Mouse (Mus musculus) neural tube, embryonic 15.5 days (tissue): ENCODE measurements around the gene Tstd2. TPM values are rescaled to one million over a fixed set of nuclear protein-coding genes. Genes with fewer than 3 reads are reported as not detected.

Experiments
- ATAC-seq: fragments of 200-750 bp; cut with Nextera tagmentation; 2 replicates; pipeline ENCODE4 v1.8.0; 2017; ENCODE audit warnings: mild to moderate bottlenecking, moderate TSS enrichment, moderate library complexity; ENCODE audit not compliant: low FRiP score
- H3K27ac ChIP-seq: fragments of 300-500 bp; sonication (generic); replicated peaks from 2 replicates; pipeline ENCODE4 v1.5.1; 2015; ENCODE audit warnings: mild to moderate bottlenecking, inconsistent platforms
- H3K27me3 ChIP-seq: fragments of 300-500 bp; sonication (generic); replicated peaks from 2 replicates; pipeline ENCODE4 v1.6.1; 2015; ENCODE audit warnings: inconsistent platforms
- H3K36me3 ChIP-seq: fragments of 300-500 bp; sonication (generic); 2 replicates; pipeline ENCODE4 v1.6.1; 2015; ENCODE audit warnings: inconsistent platforms
- H3K4me1 ChIP-seq: fragments of 300-500 bp; sonication (generic); 2 replicates; pipeline ENCODE4 v1.6.1; 2015; ENCODE audit warnings: inconsistent platforms
- H3K4me2 ChIP-seq: fragments of 300-500 bp; sonication (generic); 2 replicates; pipeline ENCODE4 v1.6.1; 2015; ENCODE audit warnings: inconsistent platforms, mild to moderate bottlenecking, moderate library complexity
- H3K4me3 ChIP-seq: fragments of 300-500 bp; sonication (generic); replicated peaks from 2 replicates; pipeline ENCODE4 v1.5.1; 2015; ENCODE audit warnings: mild to moderate bottlenecking, inconsistent platforms
- H3K9ac ChIP-seq: fragments of 300-500 bp; sonication (generic); replicated peaks from 2 replicates; pipeline ENCODE4 v1.6.1; 2015; ENCODE audit warnings: mild to moderate bottlenecking, inconsistent platforms
- H3K9me3 ChIP-seq: fragments of 300-500 bp; sonication (generic); replicated peaks from 2 replicates; pipeline ENCODE4 v1.6.1; 2016; ENCODE audit warnings: inconsistent platforms
- WGBS: fragments of 180-500 bp; shearing (Covaris S2); methylation state at CpG from one replicate; pipeline ENCODE4 v1.1.7; 2015; ENCODE audit warnings: mixed read lengths; 5-methylcytosine and 5-hydroxymethylcytosine counted together
- polyA plus RNA-seq: library from polyadenylated mRNA; unstranded; fragments of >200 nt; fragmentation: Nextera tagmentation; extraction: Ambion mirVana; gene quantifications from 2 replicates; pipeline ENCODE4 v1.2.1, GENCODE M21; 2015

The Tstd2 gene
- polyA plus RNA-seq, 1 experiment from 2014 or later: 27.9 TPM

DNA sequence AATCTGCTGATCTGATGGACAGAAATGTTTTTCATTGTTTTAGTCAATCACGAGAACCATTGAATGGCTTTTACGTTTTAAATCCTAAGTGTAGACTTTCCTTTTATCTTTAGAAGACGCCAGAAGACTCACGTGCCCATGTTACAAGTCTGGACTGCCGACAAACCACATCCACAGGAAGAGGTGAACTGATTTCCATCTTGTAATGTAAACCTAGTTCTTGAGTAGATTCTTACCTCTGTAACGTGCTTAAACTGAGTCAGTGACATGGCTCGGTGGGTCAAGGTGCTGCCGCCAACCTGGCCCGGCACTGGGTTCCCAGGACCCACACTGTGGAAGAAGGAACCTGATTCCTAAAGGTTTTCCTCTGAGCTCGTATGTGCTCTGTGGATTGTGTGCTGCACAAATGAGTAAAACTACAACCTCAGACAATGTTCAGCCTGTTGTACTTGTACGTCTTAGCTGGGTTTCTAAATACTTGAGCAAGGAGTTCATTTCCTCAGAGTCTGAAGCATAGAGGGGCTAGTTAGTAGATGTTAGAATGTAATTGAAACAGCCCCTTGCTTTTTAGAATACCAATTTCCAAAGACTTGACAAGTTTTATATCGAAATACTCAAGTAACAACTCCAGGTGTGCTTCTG, 13.5 kb upstream of the Tstd2 start:
- H3K4me3 ChIP-seq: no peak overlapping the region
- H3K36me3 ChIP-seq: peaks cover 76% of the 10 kb centered on the region
- H3K4me2 ChIP-seq: no peak overlapping the region
- ATAC-seq: no peak
- WGBS: 97% methylated on average over 12 of the region's 12 CpGs
- no peaks in the 10 kb centered on the region for H3K4me1 ChIP-seq
- no peaks in the 10 kb centered on the region for H3K27me3 ChIP-seq
- H3K9me3 ChIP-seq: no peaks in the 10 kb centered on the region
- no peak overlapping the region for H3K9ac ChIP-seq
- H3K27ac ChIP-seq: no peak overlapping the region

DNA sequence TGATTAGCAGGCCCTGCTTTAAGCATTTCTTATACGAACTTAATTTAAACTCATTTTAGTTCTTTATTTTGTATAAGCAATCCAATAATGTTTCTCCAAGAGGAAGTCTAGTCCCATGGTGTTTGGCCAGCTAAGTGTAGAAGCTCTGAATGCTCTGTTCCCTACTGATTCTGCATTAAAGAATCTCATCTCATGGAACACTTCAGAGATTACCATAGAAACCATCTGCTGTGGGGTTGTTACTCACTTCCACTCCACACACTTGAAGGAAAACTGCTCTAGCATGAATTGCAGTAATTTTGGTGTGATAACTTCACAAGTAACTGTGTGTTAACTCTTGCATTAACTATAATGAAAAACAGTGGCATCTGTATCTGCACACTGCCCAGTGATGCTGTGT, 8.4 kb upstream of the Tstd2 start:
- peaks cover 39% of the 10 kb centered on the region for H3K36me3 ChIP-seq

DNA sequence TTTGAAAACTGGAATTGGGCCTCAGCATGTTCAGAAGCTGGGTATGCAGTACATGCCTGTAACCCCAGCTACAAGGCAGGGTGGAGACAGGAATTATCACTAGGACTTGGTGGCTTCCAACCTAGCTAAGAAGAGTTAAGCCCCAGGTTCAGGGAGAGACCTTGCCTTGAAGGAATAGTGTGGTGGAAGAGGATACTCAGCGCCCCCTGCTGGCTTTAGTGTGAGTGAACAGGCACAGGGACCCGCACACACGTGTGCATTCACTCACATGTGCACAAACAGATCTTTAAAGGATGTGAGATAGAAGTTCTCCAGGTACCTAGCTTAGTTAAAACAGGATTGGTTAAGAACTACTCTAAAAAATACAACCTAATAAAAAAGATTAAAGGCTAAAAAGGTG, 5.8 kb upstream of the Tstd2 start:
- Histone ChIP-seq H3K27me3 (no peaks in the 10 kb centered on the region), H3K36me3 (peaks cover 22% of the 10 kb centered on the region; the same call in 1 of the 2 replicates), H3K4me2 (no peak overlapping the region), H3K27ac (no peak overlapping the region), H3K4me3 (no peak overlapping the region), H3K4me1 (peaks cover 17% of the 10 kb centered on the region), H3K9me3 (no peaks in the 10 kb centered on the region), H3K9ac (no peak overlapping the region)
- ATAC-seq: no peak
- 75% methylated on average over 3 of the region's 3 CpGs for WGBS

More for the DNA sequence above, 8.4 kb upstream of the Tstd2 start:
- no peaks in the 10 kb centered on the region for H3K9me3 ChIP-seq
- H3K27me3 ChIP-seq: no peaks in the 10 kb centered on the region
- no peak for ATAC-seq
- H3K4me1 ChIP-seq: no peaks in the 10 kb centered on the region; the same call in 1 of the 2 replicates
- no peak overlapping the region for H3K9ac ChIP-seq
- no peak overlapping the region for H3K4me3 ChIP-seq
- WGBS: 97% methylated on average over 1 of the region's 1 CpGs
- no peak overlapping the region for H3K27ac ChIP-seq
- H3K4me2 ChIP-seq: no peak overlapping the region

DNA sequence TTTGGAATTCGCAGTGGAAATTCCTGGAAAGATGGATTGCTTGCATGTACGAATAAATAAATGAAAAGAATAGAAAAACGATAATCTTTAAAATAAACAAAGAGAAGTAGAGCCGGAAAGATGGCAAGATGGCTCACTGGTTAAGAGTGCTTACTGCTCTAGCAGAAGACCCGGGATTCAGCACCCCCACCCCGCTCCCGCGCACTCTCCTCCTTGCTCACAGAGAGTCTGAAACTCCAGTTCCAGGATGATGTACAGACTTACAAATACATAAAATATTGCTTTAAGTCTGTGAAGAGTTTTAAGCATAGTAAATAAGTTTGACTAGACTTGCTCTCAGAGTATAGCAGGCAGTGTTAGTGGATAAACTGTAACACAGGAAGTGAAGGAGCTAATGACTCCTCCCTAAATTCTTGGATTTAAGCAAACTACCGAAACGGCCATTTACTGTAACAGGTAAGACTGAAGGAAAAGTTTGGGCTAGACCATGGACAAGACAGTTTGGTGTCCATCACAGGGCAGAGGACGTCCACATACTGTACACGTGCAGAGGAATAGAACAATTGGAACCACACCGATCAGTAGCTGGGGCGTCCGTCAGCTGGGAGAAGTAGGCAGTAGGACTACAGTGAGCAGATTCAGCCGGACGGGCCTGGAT, 736 bp downstream of the Tstd2 start:
- peaks cover 39% of the 10 kb centered on the region for H3K4me1 ChIP-seq
- H3K4me2 ChIP-seq: peak overlapping the region; percentile 78
- ATAC-seq: peak; percentile 73
- peak overlapping the region; percentile 99 for H3K27ac ChIP-seq
- H3K4me3 ChIP-seq: peak overlapping the region; percentile 96
- no peaks in the 10 kb centered on the region for H3K27me3 ChIP-seq
- peak overlapping the region; percentile 92 for H3K9ac ChIP-seq
- H3K36me3 ChIP-seq: peaks cover 23% of the 10 kb centered on the region
- WGBS: 8% methylated on average over 17 of the region's 17 CpGs
- H3K9me3 ChIP-seq: no peaks in the 10 kb centered on the region

DNA sequence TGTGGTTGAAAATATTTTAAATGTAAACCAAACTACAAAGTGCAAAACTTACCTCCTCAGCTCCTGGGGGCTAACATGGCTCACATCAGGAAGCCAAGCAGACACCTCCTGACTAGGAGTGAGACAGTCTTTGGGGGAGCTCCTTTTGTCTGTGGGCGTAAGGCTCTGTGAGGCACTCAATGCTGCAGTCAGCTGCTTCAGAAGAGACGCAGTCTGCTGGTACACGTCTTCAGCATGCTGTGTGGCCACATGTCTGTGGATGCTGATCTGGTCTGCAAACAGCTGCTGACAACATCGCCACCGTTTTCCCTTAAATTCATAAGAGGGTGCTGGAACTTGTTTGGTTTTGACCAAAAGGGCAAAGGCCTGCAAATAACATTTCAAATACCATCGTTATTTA, 6.7 kb downstream of the Tstd2 start:
- H3K36me3 ChIP-seq: peaks cover 62% of the 10 kb centered on the region
- ATAC-seq: no peak
- 87% methylated on average over 6 of the region's 6 CpGs for WGBS

DNA sequence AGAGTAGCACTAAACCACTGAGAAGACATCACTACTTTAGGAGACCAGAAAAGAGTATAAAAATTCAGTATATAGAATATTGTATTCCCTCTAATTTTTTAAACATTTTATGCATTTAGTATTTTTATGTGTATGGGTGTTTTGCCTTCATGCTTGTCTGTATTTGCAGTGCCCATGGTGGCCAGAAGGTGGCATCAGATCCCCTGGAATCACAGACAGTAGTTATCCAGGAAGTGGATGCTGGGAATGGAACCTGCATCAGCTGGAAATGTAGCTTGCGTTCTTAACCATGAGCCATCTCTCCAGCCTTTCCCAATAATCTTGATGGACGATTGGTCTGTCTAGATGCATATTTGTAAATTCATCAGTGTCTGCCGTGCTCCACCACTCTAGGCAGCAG, 8.3 kb downstream of the Tstd2 start:
- H3K9me3 ChIP-seq: no peaks in the 10 kb centered on the region
- H3K4me3 ChIP-seq: no peak overlapping the region
- H3K4me1 ChIP-seq: no peaks in the 10 kb centered on the region
- no peak for ATAC-seq
- WGBS: 78% methylated on average over 3 of the region's 3 CpGs
- no peak overlapping the region for H3K4me2 ChIP-seq
- H3K9ac ChIP-seq: no peak overlapping the region
- no peak overlapping the region for H3K27ac ChIP-seq
- H3K27me3 ChIP-seq: no peaks in the 10 kb centered on the region
- H3K36me3 ChIP-seq: peaks cover 64% of the 10 kb centered on the region

More for the DNA sequence above, 6.7 kb downstream of the Tstd2 start:
- no peak overlapping the region for H3K27ac ChIP-seq
- no peaks in the 10 kb centered on the region for H3K9me3 ChIP-seq
- no peak overlapping the region for H3K4me2 ChIP-seq
- no peaks in the 10 kb centered on the region for H3K27me3 ChIP-seq
- H3K4me1 ChIP-seq: peaks cover 10% of the 10 kb centered on the region
- no peak overlapping the region for H3K9ac ChIP-seq
- H3K4me3 ChIP-seq: no peak overlapping the region

DNA sequence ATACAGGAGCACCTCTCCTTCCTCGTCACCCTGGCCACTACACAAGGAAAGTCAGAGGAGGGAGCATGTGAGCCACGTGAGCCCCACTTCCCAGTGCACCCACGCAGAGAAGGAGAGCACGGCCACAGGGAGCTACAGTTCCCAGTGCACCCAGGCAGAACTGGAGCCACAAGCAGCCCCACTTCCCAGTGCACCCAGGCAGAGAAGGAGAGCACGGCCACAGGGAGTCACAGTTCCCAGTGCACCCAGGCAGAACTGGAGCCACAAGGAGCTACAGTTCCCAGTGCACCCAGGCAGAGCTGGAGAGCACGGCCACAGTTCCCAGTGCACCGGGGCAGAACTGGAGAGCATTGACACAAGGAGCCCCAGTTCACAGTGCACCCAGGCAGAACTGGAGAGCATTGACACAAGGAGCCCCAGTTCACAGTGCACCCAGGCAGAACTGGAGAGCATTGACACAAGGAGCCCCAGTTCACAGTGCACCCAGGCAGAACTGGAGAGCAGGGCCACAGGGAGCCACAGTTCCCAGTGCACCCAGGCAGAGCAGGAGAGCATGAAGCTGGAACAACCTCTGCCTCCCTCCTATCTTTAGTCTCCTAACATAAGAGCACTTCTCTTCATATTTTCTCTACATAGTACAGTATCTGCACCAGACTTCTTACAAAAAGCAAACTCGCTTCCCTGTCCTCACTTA, 9.0 kb downstream of the Tstd2 start:
- Histone ChIP-seq H3K36me3 (peaks cover 66% of the 10 kb centered on the region), H3K9me3 (no peaks in the 10 kb centered on the region), H3K27me3 (no peaks in the 10 kb centered on the region), H3K9ac (no peak overlapping the region), H3K27ac (no peak overlapping the region), H3K4me1 (no peaks in the 10 kb centered on the region), H3K4me2 (no peak overlapping the region), H3K4me3 (no peak overlapping the region)
- ATAC-seq: no peak
- WGBS: 95% methylated on average over 8 of the region's 8 CpGs

DNA sequence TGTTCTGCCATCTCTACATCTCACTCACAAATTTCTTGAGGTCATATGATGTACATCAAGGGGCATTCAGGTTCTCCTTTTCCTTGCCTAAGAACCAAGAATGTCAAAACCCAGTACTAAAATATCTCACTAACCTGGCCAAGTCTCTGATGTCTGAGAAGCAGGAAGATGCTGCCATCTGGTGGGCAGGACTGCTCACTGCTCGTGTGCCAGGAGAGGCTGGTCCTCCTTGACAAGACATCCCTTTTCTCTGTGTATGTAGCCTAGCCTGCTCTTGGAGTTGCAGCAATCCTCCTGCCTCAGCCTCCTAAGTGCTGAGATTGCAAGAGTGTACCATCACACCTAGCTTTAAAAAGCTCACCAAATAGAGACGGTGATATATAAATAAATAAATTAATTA, 12.0 kb downstream of the Tstd2 start:
- ATAC-seq: no peak; the same call in 1 of the 2 replicates
- H3K27me3 ChIP-seq: no peaks in the 10 kb centered on the region
- no peak overlapping the region for H3K4me2 ChIP-seq
- H3K9me3 ChIP-seq: no peaks in the 10 kb centered on the region
- 53% methylated on average over 2 of the region's 2 CpGs for WGBS
- H3K4me1 ChIP-seq: no peaks in the 10 kb centered on the region
- H3K27ac ChIP-seq: no peak overlapping the region
- peaks cover 77% of the 10 kb centered on the region for H3K36me3 ChIP-seq
- no peak overlapping the region for H3K9ac ChIP-seq
- no peak overlapping the region for H3K4me3 ChIP-seq

DNA sequence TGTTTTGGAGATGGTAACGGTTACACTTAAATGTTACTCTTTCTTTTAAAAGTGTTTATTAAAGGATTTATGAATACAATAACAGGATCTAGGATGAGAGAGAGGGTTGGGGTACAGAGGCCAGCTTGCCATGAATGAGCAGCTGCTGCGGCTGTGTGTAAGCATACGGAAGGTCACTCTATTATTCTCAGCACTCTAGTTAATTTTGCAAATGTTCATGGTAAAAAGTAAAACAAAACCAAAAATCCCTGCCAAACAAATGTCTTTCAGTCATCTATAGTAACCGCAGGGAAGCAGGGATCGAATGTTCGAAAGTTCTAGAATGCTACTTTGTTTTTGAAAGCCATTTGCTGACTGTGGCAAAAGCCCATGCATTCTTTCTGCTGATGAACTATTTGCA, 15.1 kb downstream of the Tstd2 start:
- Histone ChIP-seq H3K9ac (no peak overlapping the region), H3K27me3 (no peaks in the 10 kb centered on the region), H3K4me2 (no peak overlapping the region), H3K27ac (no peak overlapping the region), H3K4me1 (no peaks in the 10 kb centered on the region), H3K36me3 (peaks cover 82% of the 10 kb centered on the region), H3K9me3 (no peaks in the 10 kb centered on the region), H3K4me3 (no peak overlapping the region)
- 90% methylated on average over 6 of the region's 6 CpGs for WGBS
- ATAC-seq: no peak

DNA sequence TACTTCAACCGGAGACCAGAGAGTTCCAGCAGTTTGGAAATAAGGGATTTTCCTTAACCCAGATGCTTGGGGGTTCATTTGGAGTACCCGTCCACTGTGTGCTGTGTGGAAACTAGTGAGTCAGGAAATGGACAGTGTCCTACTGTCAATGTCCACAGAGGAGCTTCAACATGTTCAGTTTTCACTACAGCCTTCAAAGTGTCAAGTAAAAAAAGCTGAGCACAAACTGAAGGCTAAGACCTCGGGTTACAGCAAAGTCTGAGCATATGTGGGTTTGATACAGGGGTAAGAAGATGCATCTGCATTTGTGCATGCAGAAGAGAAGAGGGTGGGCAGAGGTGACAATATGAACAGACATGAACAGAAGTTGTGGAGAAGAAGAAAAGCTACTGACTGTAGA, 17.7 kb downstream of the Tstd2 start:
- no peaks in the 10 kb centered on the region for H3K4me1 ChIP-seq
- H3K9me3 ChIP-seq: no peaks in the 10 kb centered on the region
- peaks cover 96% of the 10 kb centered on the region for H3K36me3 ChIP-seq
- no peak overlapping the region for H3K27ac ChIP-seq
- H3K4me3 ChIP-seq: no peak overlapping the region
- no peak for ATAC-seq
- no peak overlapping the region for H3K9ac ChIP-seq
- no peaks in the 10 kb centered on the region for H3K27me3 ChIP-seq
- no peak overlapping the region for H3K4me2 ChIP-seq
- 87% methylated on average over 3 of the region's 3 CpGs for WGBS

DNA sequence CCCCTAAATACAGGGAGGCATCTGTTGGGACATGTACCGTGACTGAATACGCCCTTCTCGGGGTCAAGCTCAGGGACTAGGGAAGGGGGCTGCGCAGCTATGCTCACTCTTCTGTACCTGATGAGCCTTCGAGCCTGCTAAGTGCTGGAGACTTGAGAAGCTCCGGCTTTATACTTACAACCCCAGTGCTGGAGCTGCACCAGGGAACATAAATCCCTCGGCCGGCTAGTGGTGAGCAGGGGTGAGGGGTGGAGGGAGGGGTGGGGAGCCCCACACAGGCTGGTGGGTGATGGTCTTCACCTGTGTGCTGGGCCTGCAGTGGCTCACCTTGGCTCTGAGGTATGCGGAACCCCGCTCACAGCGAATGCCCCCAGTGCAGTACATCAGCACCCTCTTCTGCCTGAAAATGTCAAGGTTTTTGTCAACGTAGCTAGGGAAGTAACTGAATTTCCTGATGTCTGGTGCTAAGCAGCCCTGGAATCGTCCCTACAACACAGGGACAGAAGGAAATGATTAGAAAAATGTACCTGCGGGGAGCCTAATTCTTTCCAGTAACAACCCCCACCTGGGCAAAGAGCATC, 18.9 kb downstream of the Tstd2 start:
- H3K27me3 ChIP-seq: no peaks in the 10 kb centered on the region
- ATAC-seq: no peak
- H3K36me3 ChIP-seq: peaks cover 93% of the 10 kb centered on the region
- no peak overlapping the region for H3K4me2 ChIP-seq
- no peaks in the 10 kb centered on the region for H3K4me1 ChIP-seq
- H3K9me3 ChIP-seq: no peaks in the 10 kb centered on the region
- no peak overlapping the region for H3K27ac ChIP-seq
- WGBS: 93% methylated on average over 14 of the region's 14 CpGs
- H3K4me3 ChIP-seq: no peak overlapping the region
- no peak overlapping the region for H3K9ac ChIP-seq

DNA sequence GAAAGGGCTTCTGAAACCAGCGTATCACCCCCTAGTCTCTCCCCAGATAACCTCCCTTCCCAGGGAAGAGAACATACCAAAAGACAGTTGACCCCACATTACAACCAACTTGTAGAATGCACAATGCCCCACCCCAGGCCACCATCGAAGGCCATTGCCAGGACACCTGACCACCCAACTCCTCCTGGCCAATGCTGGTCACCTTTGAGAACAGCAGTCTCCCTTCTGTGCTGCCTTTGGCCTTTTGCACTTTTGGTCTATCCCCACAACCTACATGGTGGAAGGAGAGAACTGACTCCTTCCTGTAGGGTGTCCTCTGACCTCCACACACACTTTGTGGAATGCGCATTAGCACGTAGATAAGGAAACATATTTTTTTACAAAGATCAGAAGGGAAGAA, 21.0 kb downstream of the Tstd2 start:
- Histone ChIP-seq H3K36me3 (peaks cover 81% of the 10 kb centered on the region), H3K4me1 (no peaks in the 10 kb centered on the region)

More for the DNA sequence above, 21.0 kb downstream of the Tstd2 start:
- H3K27me3 ChIP-seq: no peaks in the 10 kb centered on the region
- 97% methylated on average over 4 of the region's 4 CpGs for WGBS
- no peak overlapping the region for H3K4me3 ChIP-seq
- H3K9ac ChIP-seq: no peak overlapping the region
- H3K9me3 ChIP-seq: no peaks in the 10 kb centered on the region
- ATAC-seq: no peak
- H3K27ac ChIP-seq: no peak overlapping the region
- H3K4me2 ChIP-seq: no peak overlapping the region
